Mouse (Mus musculus): ENCODE measurements around the gene Lbh. TPM values are rescaled to one million over a fixed set of nuclear protein-coding genes. Genes with fewer than 3 reads are reported as not detected.

Gene Lbh
- total RNA-seq, 2 experiments from 2014 or later = 6.0 to 7.0 TPM

GRCm38 (mm10) chr17:72967371-72968175 is 49.5 kb downstream of the Lbh start:
- no peak for DNase-seq
- intact Hi-C loops (cut with DNase I) = no loop called here

- no peak for DNase-seq
- intact Hi-C loops (cut with DNase I) = no loop called here
These were observed 50.6 kb downstream of the Lbh start for GRCm38 (mm10) chr17:72968666-72969065.

GRCm38 (mm10) chr17:72970631-72971161 is 52.6 kb downstream of the Lbh start:
- no peak for DNase-seq
- intact Hi-C loops (cut with DNase I) = no loop called here

GRCm38 (mm10) chr17:72973041-72973440 is 54.9 kb downstream of the Lbh start:
- DNase-seq = no peak
- intact Hi-C loops (cut with DNase I) = no loop called here

- intact Hi-C loops (cut with DNase I) = no loop called here
These were observed 58.4 kb downstream of the Lbh start for GRCm38 (mm10) chr17:72976258-72977231.

GRCm38 (mm10) chr17:72977616-72978015 is 59.5 kb downstream of the Lbh start:
- intact Hi-C loops (cut with DNase I) = no loop called here
- no peak for DNase-seq

More at GRCm38 (mm10) chr17:72976258-72977231, 58.4 kb downstream of the Lbh start:
- peak; percentile 23 to 32 for DNase-seq

- DNase-seq = no peak
- intact Hi-C loops (cut with DNase I) = no loop called here
These were observed 64.1 kb downstream of the Lbh start for GRCm38 (mm10) chr17:72982156-72982555.

GRCm38 (mm10) chr17:72983471-72983870 is 65.4 kb downstream of the Lbh start:
- intact Hi-C loops (cut with DNase I) = no loop called here
- DNase-seq = no peak

- no peak for DNase-seq
- intact Hi-C loops (cut with DNase I) = no loop called here
These were observed 70.9 kb downstream of the Lbh start for GRCm38 (mm10) chr17:72989025-72989424.

Other genes with a start within 250 kb of the Lbh start
- gene Ypel5, start 81.9 kb upstream of the Lbh start, total RNA-seq (2021) = 10 to 100 TPM; 29.2 to 31.6 TPM
- gene Lclat1, start 189.7 kb downstream of the Lbh start, total RNA-seq (2021) = 10 to 100 TPM; 15.9 to 17.0 TPM